Mouse (Mus musculus) c-Kit-positive CD71-negative TER-119-negative erythroid progenitor cells, embryonic 14.5 days (primary cell): ENCODE measurements around the gene Gcm1.

Experiments used
- DNase-seq: peaks from one replicate; pipeline ENCODE4 v3.0.0-alpha.2; 2013; ENCODE audit warnings: low read depth

The Gcm1 gene

DNA sequence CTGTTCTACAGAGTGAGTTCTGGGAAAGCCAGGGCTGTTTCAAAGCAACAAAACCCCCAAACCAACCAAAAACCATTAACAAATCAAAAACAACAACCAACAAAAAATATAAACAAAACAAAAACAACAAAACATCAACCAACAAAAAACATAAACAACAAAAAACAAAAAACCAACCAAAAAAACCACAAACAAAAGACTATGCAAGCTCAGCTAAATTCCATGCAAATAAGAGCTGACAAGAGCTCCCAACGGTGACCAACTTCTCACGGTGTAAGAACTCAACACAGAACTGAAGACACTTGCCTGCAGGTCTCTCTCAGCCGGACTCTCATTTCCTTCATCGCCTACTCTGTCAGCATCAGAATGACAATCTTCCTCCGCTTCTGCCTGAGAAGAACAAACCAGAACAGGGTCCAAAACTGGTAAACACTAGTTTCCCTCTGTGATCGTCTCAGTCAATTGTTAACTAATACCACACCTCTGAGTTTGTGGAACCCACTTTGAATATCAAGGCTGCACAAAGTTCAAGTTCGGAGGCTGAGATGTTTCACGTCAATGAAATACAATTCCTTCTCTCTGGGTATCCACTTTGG is 52.3 kb downstream of the Gcm1 start:
- no peak for DNase-seq

DNA sequence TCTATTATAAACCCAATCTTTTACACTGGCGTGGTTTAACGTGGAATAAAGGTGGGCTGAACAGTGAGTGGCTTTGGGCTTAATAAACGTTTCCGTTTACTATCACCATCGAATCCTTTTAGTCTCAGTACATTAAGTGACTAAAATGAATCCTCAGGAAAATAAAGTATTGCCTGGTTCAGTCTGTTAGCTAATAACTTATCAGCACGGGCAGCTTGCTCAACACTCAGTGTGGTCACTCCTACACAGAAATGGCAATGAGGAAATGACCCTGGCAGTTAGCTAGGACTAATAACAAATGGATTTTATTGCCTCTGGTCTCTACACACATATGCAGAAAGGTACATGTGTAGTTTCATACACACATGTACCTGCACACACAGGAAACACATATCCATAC is 53.2 kb downstream of the Gcm1 start:
- DNase-seq = peak; percentile 34

DNA sequence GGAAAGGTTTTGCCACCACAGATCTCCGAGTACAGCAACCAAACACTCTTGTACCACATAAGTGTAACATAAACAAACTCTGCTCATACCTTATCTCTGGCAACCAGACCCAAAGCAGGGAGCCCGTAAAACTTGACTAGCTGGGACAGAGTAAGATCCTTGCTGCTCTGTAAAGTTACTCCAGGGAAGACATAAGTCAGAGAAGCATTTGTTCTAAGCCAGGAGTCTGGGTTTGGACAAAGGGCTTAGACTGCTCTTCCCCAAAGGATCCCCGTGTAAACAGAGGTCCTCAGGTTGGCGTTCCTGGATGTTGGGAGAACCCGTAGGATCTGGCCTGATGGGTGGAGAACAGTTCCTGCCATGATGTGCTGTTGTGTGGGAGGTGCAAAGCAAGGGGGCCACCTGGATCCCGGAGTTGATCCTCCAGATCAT is 53.8 kb downstream of the Gcm1 start:
- no peak for DNase-seq

DNA sequence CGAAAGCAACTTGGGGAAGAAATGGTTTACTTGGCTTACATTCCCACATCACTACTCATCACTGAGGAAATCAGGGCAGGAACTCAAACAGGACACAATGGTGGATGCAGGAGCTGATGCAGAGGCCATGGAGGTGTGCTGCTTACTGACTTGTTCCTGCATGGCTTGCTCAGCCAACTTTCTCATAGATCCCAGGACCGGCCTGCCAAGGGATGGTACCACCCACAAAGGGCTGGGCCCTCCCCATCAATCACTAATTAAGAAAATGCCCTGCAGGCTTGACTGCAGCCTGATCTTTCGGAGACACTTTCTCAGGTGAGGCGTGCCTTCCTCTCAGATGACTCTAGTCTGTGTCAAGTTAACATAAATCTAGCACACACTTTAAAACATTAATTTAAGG is 55.1 kb downstream of the Gcm1 start:
- DNase-seq = no peak

DNA sequence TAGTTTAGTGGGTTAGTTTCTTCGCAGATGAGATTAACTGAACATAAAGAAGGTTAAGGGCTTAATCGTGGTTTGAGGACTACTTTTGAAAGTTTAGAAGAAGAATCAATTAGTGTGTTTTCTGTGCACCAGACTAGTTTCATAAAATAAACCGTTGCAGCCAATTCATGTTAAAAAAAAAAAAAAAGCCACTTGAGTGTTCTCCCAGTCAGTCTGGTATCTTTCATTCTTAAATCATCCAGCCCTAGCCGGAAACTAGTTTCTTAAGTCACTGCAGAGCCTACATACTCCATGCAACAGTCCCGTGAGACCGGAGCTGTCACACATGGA is 55.8 kb downstream of the Gcm1 start:
- peak; percentile 28 for DNase-seq

DNA sequence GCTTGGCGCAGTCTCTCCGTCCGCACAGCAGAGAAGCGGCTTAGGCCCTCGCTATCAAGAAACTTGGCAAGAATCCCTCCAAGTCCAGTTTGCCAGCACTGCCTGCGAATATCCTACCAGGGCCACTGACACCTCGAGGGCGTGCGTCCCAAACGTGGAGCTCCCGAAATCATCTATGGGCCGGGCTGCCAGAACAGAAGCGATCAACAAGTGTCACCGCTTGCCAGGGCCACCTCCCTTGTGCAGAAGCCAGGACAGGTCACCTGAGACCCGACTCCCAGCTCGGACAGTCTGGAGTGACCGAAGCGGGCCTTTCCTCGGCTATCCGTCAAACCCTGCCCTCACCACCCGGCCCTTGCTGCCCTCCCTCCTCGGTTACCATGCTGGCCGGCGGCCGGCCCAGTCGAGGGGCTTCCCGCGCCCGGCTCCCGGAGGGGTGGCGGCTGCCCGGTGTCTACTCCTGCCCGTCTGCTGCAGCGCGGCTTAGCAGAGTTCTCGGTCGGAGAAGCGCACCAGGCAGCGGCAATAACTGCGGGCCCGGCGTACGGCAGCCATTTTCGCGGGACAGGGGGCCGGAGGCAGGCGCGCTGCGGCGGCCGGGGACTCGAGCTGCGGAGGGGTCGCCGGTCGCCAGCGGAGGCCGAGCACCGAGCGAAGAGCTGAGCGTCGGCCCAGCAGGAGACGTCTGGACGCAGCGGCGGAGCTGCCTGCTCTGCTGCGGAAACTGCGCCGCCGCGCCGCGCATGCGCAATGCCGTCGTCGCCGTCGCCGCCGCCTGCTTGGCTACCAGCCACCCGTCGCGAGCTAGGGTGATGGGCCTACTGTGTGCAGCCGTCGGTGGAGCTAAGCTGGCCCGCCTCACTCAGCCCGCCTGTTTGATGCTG is 56.4 kb downstream of the Gcm1 start:
- DNase-seq = peak; percentile 56

DNA sequence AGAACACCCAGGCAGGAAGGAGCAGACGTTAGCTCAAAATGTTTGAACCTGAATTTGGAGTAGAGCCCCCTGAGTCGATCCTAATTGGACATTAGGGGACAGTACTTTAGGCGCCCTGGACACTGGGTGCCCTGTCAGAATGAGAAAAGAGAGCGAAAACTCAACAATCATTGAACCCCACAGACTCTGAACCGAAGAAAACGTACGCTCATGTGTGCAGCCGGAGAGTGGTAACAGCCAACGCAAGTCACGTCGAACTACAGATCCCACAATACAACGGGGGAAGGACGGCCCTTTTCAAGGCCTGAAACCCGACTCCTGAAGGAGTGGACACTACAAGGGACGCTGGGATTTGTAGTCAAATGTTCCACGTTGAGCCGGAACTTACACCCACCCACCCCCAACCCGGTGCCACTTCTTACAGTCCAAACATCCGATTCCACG is 57.1 kb downstream of the Gcm1 start, which contains the start of the genes Fbxo9 and Ick:
Gene Fbxo9, minus strand, starts transcription at position 270 of the 444 bp plus-strand sequence.
Gene Ick, plus strand, starts transcription at position 397 of the 444 bp plus-strand sequence.
- peak; percentile 83 for DNase-seq

DNA sequence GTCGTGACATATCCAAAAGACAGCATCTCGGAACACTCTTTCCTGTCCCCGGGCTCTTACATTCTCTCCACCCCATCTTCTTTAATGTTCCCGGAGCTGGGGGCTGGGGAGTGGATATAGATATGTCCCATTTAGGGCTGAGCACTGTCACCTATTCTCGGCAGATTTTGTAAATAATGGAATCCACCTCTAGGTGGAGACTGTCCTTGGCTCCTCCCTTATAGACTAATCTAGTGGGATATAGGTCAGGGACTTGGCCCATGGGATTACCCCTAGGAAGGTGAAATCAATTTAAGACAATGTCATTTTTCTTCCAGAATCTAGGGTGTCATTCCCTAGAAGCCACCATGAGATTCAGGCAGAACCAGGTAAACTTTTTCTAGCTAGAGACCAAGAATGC is 57.9 kb downstream of the Gcm1 start:
- peak; percentile 33 for DNase-seq

DNA sequence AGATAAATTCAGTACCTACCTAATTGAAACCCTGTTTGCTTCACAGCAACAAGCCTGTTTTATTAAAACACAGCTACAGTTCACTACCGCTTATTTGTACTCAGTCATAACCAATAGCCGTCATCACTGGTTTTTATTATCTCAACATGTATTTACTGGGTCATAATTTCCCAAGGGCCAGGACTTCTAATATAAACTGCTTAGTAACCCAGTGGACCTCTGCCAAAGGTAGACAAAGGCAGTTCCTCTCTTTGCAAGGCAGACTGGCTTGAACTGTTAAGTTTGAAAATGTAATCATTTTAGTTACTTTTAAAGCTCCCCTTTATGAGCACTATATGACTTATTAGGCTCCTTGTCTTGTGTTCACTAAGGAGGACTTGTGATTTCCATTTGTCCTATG is 59.7 kb downstream of the Gcm1 start:
- DNase-seq = no peak

DNA sequence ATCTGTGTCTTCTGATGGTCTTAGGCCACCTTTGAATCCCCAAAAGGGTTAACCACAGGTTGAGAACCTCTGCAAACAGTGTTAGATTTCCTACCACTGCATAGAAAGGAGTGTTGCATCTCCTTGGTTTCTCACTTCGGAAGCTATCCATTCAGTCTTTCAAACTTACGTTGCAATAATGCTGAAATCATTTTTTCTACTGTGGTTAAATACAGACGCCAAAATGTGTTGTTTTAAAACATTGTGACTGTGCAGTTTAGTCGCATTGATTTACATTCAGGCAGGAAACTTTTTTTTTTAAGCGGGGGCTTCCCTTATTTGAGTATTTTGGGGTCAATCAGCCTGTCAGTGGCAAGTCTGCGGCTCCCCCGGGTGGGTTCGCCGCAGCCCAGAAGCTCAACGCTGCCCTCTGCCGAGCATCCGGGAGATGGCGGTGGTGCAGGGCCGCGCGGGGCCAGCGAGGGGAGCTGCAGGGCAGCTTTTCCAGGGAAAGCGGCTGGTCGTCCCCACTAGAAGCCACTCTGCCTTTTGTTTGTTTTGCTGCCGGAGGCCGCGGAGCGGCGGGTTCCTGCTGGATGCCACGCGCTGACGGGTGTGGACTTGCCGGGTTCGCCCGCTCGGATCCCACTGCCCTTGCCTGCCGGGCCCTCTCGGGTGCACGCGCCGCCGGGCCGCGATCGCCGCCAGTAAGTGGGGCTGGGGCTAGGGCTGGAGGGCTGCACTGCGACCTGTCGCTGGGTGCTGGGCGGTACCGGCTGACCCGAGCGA is 61.2 kb downstream of the Gcm1 start:
- peak; percentile 74 for DNase-seq

DNA sequence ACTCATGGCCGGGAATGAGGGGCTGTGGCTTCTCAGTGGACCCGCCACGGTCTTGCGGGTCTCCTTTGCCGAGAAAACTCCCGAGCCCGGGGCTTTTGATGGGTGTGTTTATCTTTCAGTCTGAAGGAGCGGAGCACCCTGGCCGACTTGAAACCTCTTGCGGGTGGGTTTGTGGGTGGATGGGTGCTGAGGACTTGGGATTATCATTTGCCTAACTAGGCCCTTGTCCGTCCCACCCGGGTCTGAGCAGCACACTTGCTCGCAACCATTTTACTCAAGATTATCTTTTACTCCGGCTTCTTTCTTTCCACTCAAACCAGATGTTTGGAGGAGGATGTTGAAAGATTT is 61.8 kb downstream of the Gcm1 start:
- DNase-seq = no peak
